Mouse (Mus musculus): ENCODE results near the gene Slc7a7. TPM values are rescaled to one million over a fixed set of nuclear protein-coding genes. Genes with fewer than 3 reads are reported as not detected.
A peak's percentile ranks its signal among the peaks of the same experiment; 100 is the strongest.

Gene Slc7a7
- polyA plus RNA-seq, 2 experiments = 4.5 to 7.4 TPM

- 88% methylated on average over 8 of the region's 8 CpGs for WGBS
- ATAC-seq (ENCODE audit: low FRiP score, low read depth) = no peak
- no peak for TF ChIP-seq POLR2A (IDR thresholded peaks at IDR 0.05; ENCODE audit: borderline replicate concordance, extremely low read depth, insufficient read depth, insufficient read length)
These were observed 33.2 kb downstream of the Slc7a7 start for GRCm38 (mm10) chr14:54384396-54384795.

GRCm38 (mm10) chr14:54383355-54383771 lies 34.2 kb downstream of the Slc7a7 start:
- no peak for TF ChIP-seq POLR2A (IDR thresholded peaks at IDR 0.05; ENCODE audit: borderline replicate concordance, extremely low read depth, insufficient read depth, insufficient read length)
- Histone ChIP-seq H3K27me3 (ENCODE audit: control insufficient read depth, insufficient read depth, low read length) (no peaks in the 10 kb centered on the region), H3K4me2 (replicated peaks; ENCODE audit: low read depth, low read length, severe bottlenecking) (no peak overlapping the region), H3K36me3 (ENCODE audit: control insufficient read depth, insufficient read depth, low read length) (no peaks in the 10 kb centered on the region), H3K9ac (ENCODE audit: low read depth, low read length, severe bottlenecking) (no peak overlapping the region), H3K9me3 (ENCODE audit: control insufficient read depth, low read length) (no peaks in the 10 kb centered on the region), H3K4me1 (ENCODE audit: control insufficient read depth, insufficient read depth, low read length) (peaks cover 3% of the 10 kb centered on the region; the same call in 1 of the 2 replicates), H3K27ac (replicated peaks; ENCODE audit: low read depth, low read length) (no peak overlapping the region), H3K4me3 (replicated peaks; ENCODE audit: low read length) (no peak overlapping the region)
- ATAC-seq (ENCODE audit: low FRiP score, low read depth) (0 out of 2 replicates have a peak, but pooled peaks have one; percentile 12), DNase-seq (ENCODE audit: low spot score) (peak; percentile 16)
- WGBS = 67% methylated on average over 4 of the region's 4 CpGs

More at GRCm38 (mm10) chr14:54384396-54384795, 33.2 kb downstream of the Slc7a7 start:
- no peaks in the 10 kb centered on the region for H3K9me3 ChIP-seq (ENCODE audit: control insufficient read depth, low read length)
- no peak overlapping the region for H3K4me3 ChIP-seq (replicated peaks; ENCODE audit: low read length)
- DNase-seq (ENCODE audit: low spot score) = no peak
- H3K27me3 ChIP-seq (ENCODE audit: control insufficient read depth, insufficient read depth, low read length) = no peaks in the 10 kb centered on the region
- no peak overlapping the region for H3K9ac ChIP-seq (ENCODE audit: low read depth, low read length, severe bottlenecking)
- no peak overlapping the region for H3K4me2 ChIP-seq (replicated peaks; ENCODE audit: low read depth, low read length, severe bottlenecking)
- H3K4me1 ChIP-seq (ENCODE audit: control insufficient read depth, insufficient read depth, low read length) = peaks cover 3% of the 10 kb centered on the region; the same call in 1 of the 2 replicates
- H3K36me3 ChIP-seq (ENCODE audit: control insufficient read depth, insufficient read depth, low read length) = no peaks in the 10 kb centered on the region
- H3K27ac ChIP-seq (replicated peaks; ENCODE audit: low read depth, low read length) = no peak overlapping the region

- ATAC-seq (ENCODE audit: low FRiP score, low read depth) = no peak
- WGBS = 87% methylated on average over 9 of the region's 9 CpGs
- H3K36me3 ChIP-seq (ENCODE audit: control insufficient read depth, insufficient read depth, low read length) = no peaks in the 10 kb centered on the region
- DNase-seq (ENCODE audit: low spot score) = no peak
- H3K27ac ChIP-seq (replicated peaks; ENCODE audit: low read depth, low read length) = no peak overlapping the region
- no peak overlapping the region for H3K4me3 ChIP-seq (replicated peaks; ENCODE audit: low read length)
- H3K9me3 ChIP-seq (ENCODE audit: control insufficient read depth, low read length) = no peaks in the 10 kb centered on the region
- no peaks in the 10 kb centered on the region for H3K27me3 ChIP-seq (ENCODE audit: control insufficient read depth, insufficient read depth, low read length)
- TF ChIP-seq POLR2A (IDR thresholded peaks at IDR 0.05; ENCODE audit: borderline replicate concordance, extremely low read depth, insufficient read depth, insufficient read length) = no peak
- no peak overlapping the region for H3K9ac ChIP-seq (ENCODE audit: low read depth, low read length, severe bottlenecking)
- H3K4me1 ChIP-seq (ENCODE audit: control insufficient read depth, insufficient read depth, low read length) = peaks cover 3% of the 10 kb centered on the region; the same call in 1 of the 2 replicates
- no peak overlapping the region for H3K4me2 ChIP-seq (replicated peaks; ENCODE audit: low read depth, low read length, severe bottlenecking)
These were observed 34.9 kb downstream of the Slc7a7 start for GRCm38 (mm10) chr14:54382641-54383040.

DNA sequence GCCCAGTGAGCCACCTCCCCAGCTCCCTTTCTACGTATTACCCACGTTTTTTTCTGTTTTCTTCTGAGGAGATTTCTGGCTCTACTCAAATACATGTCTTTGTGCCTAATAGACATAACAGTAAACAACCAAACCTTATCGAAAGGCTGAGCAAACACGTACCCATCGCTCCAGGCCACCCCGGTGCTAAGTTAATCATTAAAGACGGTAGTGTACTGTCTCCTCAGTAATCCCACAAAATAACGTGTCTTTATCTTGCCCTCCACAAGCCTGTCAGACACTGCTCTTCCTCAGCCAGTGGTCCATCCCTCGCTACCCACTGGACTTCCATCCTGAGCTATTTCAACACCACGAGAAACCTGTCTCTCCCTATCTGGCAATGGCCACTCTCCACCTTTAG lies 35.8 kb downstream of the Slc7a7 start:
- Histone ChIP-seq H3K9ac (ENCODE audit: low read depth, low read length, severe bottlenecking) (no peak overlapping the region), H3K27me3 (ENCODE audit: control insufficient read depth, insufficient read depth, low read length) (no peaks in the 10 kb centered on the region), H3K4me2 (replicated peaks; ENCODE audit: low read depth, low read length, severe bottlenecking) (no peak overlapping the region), H3K36me3 (ENCODE audit: control insufficient read depth, insufficient read depth, low read length) (no peaks in the 10 kb centered on the region), H3K4me1 (ENCODE audit: control insufficient read depth, insufficient read depth, low read length) (peaks cover 3% of the 10 kb centered on the region; the same call in 1 of the 2 replicates), H3K27ac (replicated peaks; ENCODE audit: low read depth, low read length) (no peak overlapping the region), H3K4me3 (replicated peaks; ENCODE audit: low read length) (no peak overlapping the region), H3K9me3 (ENCODE audit: control insufficient read depth, low read length) (no peaks in the 10 kb centered on the region)
- no peak for ATAC-seq (ENCODE audit: low FRiP score, low read depth)
- TF ChIP-seq POLR2A (IDR thresholded peaks at IDR 0.05; ENCODE audit: borderline replicate concordance, extremely low read depth, insufficient read depth, insufficient read length) = no peak
- no peak for DNase-seq (ENCODE audit: low spot score)
- WGBS = 76% methylated on average over 10 of the region's 10 CpGs

- no peak for TF ChIP-seq POLR2A (IDR thresholded peaks at IDR 0.05; ENCODE audit: borderline replicate concordance, extremely low read depth, insufficient read depth, insufficient read length)
These were observed 37.0 kb downstream of the Slc7a7 start for GRCm38 (mm10) chr14:54380616-54381015.

More at GRCm38 (mm10) chr14:54380616-54381015, 37.0 kb downstream of the Slc7a7 start:
- H3K4me2 ChIP-seq (replicated peaks; ENCODE audit: low read depth, low read length, severe bottlenecking) = no peak overlapping the region
- ATAC-seq (ENCODE audit: low FRiP score, low read depth) (no peak), DNase-seq (ENCODE audit: low spot score) (no peak)
- H3K36me3 ChIP-seq (ENCODE audit: control insufficient read depth, insufficient read depth, low read length) = no peaks in the 10 kb centered on the region
- no peaks in the 10 kb centered on the region for H3K9me3 ChIP-seq (ENCODE audit: control insufficient read depth, low read length)
- 68% methylated on average over 4 of the region's 4 CpGs for WGBS
- H3K27ac ChIP-seq (replicated peaks; ENCODE audit: low read depth, low read length) = no peak overlapping the region
- H3K4me3 ChIP-seq (replicated peaks; ENCODE audit: low read length) = no peak overlapping the region
- H3K9ac ChIP-seq (ENCODE audit: low read depth, low read length, severe bottlenecking) = no peak overlapping the region
- H3K4me1 ChIP-seq (ENCODE audit: control insufficient read depth, insufficient read depth, low read length) = peaks cover 3% of the 10 kb centered on the region; the same call in 1 of the 2 replicates
- H3K27me3 ChIP-seq (ENCODE audit: control insufficient read depth, insufficient read depth, low read length) = no peaks in the 10 kb centered on the region
